Mouse (Mus musculus) forebrain, embryonic 11.5 days (tissue): ENCODE data around the gene Hemk1. TPM values are rescaled to one million over a fixed set of nuclear protein-coding genes. Genes with fewer than 3 reads are reported as not detected.
"Not testable (repeated sequence)": the region's sequence is repeated elsewhere in the genome, so short reads cannot be mapped to it uniquely, and the experiment has no call there.

Source experiments
- ATAC-seq: fragments of 200-750 bp; cut with Nextera tagmentation; replicated peaks from 2 replicates; pipeline ENCODE4 v1.8.0; 2017; ENCODE audit warnings: moderate TSS enrichment; ENCODE audit not compliant: low FRiP score
- DNase-seq: peaks from one replicate; pipeline ENCODE4 v3.0.0-alpha.2; 2017; ENCODE audit warnings: low spot score
- H3K27ac ChIP-seq: fragments of 300-500 bp; sonication (generic); 2 replicates; pipeline ENCODE4 v1.5.1; 2014; ENCODE audit warnings: low read depth, low read length
- H3K27me3 ChIP-seq: fragments of 300-500 bp; sonication (generic); 2 replicates; pipeline ENCODE4 v1.6.1; 2014; ENCODE audit warnings: mild to moderate bottlenecking, low read length, mixed read lengths; ENCODE audit not compliant: control insufficient read depth, insufficient read depth
- H3K36me3 ChIP-seq: fragments of 300-500 bp; sonication (generic); 2 replicates; pipeline ENCODE4 v1.6.1; 2014; ENCODE audit warnings: mild to moderate bottlenecking, low read length, moderate library complexity, mixed read lengths; ENCODE audit not compliant: control insufficient read depth, insufficient read depth
- H3K4me1 ChIP-seq: fragments of 300-500 bp; sonication (generic); replicated peaks from 2 replicates; pipeline ENCODE4 v1.6.1; 2014; ENCODE audit warnings: low read length, mixed read lengths; ENCODE audit not compliant: control insufficient read depth, insufficient read depth
- H3K4me2 ChIP-seq: fragments of 300-500 bp; sonication (generic); 2 replicates; pipeline ENCODE4 v1.6.1; 2014; ENCODE audit warnings: low read depth, mild to moderate bottlenecking, low read length, moderate library complexity, mixed read lengths; ENCODE audit not compliant: severe bottlenecking
- H3K4me3 ChIP-seq: fragments of 300-500 bp; sonication (generic); 2 replicates; pipeline ENCODE4 v1.5.1; 2014; ENCODE audit warnings: low read depth, low read length
- H3K9ac ChIP-seq: fragments of 300-500 bp; sonication (generic); 2 replicates; pipeline ENCODE4 v1.6.1; 2014; ENCODE audit warnings: low read length
- H3K9me3 ChIP-seq: fragments of 300-500 bp; sonication (generic); 2 replicates; pipeline ENCODE4 v1.6.1; 2016; ENCODE audit warnings: low read length, mixed read lengths; ENCODE audit not compliant: control insufficient read depth
- WGBS: fragments of 180-500 bp; shearing (Covaris S2); extraction: QIAGEN DNeasy Blood & Tissue Kit; methylation state at CpG from one replicate; pipeline ENCODE4 v1.1.7; 2014; 5-methylcytosine and 5-hydroxymethylcytosine counted together
- polyA plus RNA-seq: library from polyadenylated mRNA; unstranded; fragments of >200 nt; fragmentation: Nextera tagmentation; extraction: Ambion mirVana; gene quantifications from 2 replicates; pipeline ENCODE4 v1.2.1, GENCODE M21; 2014

Gene Hemk1
- polyA plus RNA-seq, 1 experiment from 2014 or later = 11.2 TPM

GRCm38 (mm10) chr9:107309171-107309570, 29.0 kb downstream of the Hemk1 start:
- DNase-seq (no peak), ATAC-seq (no peak)
- no peaks in the 10 kb centered on the region for H3K4me1 ChIP-seq
- H3K27me3 ChIP-seq = no peaks in the 10 kb centered on the region
- no peaks in the 10 kb centered on the region for H3K36me3 ChIP-seq
- H3K4me2 ChIP-seq = no peak overlapping the region
- H3K27ac ChIP-seq = no peak overlapping the region
- no peak overlapping the region for H3K9ac ChIP-seq
- 87% methylated on average over 9 of the region's 9 CpGs for WGBS
- no peaks in the 10 kb centered on the region for H3K9me3 ChIP-seq
- H3K4me3 ChIP-seq = no peak overlapping the region

GRCm38 (mm10) chr9:107308346-107309000, 29.7 kb downstream of the Hemk1 start:
- ATAC-seq (no peak), DNase-seq (no peak)
- Histone ChIP-seq H3K9ac (no peak overlapping the region), H3K9me3 (no peaks in the 10 kb centered on the region), H3K4me2 (no peak overlapping the region), H3K27ac (no peak overlapping the region), H3K4me1 (no peaks in the 10 kb centered on the region), H3K36me3 (no peaks in the 10 kb centered on the region), H3K4me3 (no peak overlapping the region), H3K27me3 (no peaks in the 10 kb centered on the region)
- WGBS = 89% methylated on average over 9 of the region's 9 CpGs

- DNase-seq (no peak), ATAC-seq (no peak)
- no peak overlapping the region for H3K27ac ChIP-seq
- no peaks in the 10 kb centered on the region for H3K36me3 ChIP-seq
- WGBS = 89% methylated on average over 12 of the region's 12 CpGs
- H3K4me3 ChIP-seq = no peak overlapping the region
- H3K27me3 ChIP-seq = no peaks in the 10 kb centered on the region
- no peak overlapping the region for H3K4me2 ChIP-seq
- no peaks in the 10 kb centered on the region for H3K9me3 ChIP-seq
- no peaks in the 10 kb centered on the region for H3K4me1 ChIP-seq
- H3K9ac ChIP-seq = no peak overlapping the region
Measured at GRCm38 (mm10) chr9:107307886-107308285, 30.3 kb downstream of the Hemk1 start.

- Histone ChIP-seq H3K36me3 (no peaks in the 10 kb centered on the region), H3K9me3 (no peaks in the 10 kb centered on the region), H3K4me3 (no peak overlapping the region), H3K27ac (no peak overlapping the region), H3K9ac (no peak overlapping the region), H3K27me3 (no peaks in the 10 kb centered on the region), H3K4me1 (no peaks in the 10 kb centered on the region), H3K4me2 (no peak overlapping the region)
- ATAC-seq = no peak
- no peak for DNase-seq
- 90% methylated on average over 11 of the region's 11 CpGs for WGBS
Measured at GRCm38 (mm10) chr9:107307099-107307872, 30.9 kb downstream of the Hemk1 start.

- WGBS = 93% methylated on average over 1 of the region's 1 CpGs
- not testable (repeated sequence) for H3K36me3 ChIP-seq, H3K9me3 ChIP-seq, H3K27ac ChIP-seq, ATAC-seq, H3K9ac ChIP-seq, H3K4me2 ChIP-seq, H3K27me3 ChIP-seq, DNase-seq, H3K4me1 ChIP-seq, H3K4me3 ChIP-seq
Measured at GRCm38 (mm10) chr9:107306673-107307072, 31.5 kb downstream of the Hemk1 start.

- no peaks in the 10 kb centered on the region for H3K27me3 ChIP-seq
- H3K4me1 ChIP-seq = no peaks in the 10 kb centered on the region
- H3K27ac ChIP-seq = no peak overlapping the region
- WGBS = 71% methylated on average over 13 of the region's 13 CpGs
- ATAC-seq (no peak), DNase-seq (no peak)
- no peak overlapping the region for H3K9ac ChIP-seq
- no peaks in the 10 kb centered on the region for H3K9me3 ChIP-seq
- H3K4me3 ChIP-seq = no peak overlapping the region
- H3K4me2 ChIP-seq = no peak overlapping the region
- H3K36me3 ChIP-seq = no peaks in the 10 kb centered on the region
Measured at GRCm38 (mm10) chr9:107305601-107306542, 32.3 kb downstream of the Hemk1 start.

- no peak for ATAC-seq
- no peaks in the 10 kb centered on the region for H3K27me3 ChIP-seq
- H3K4me2 ChIP-seq = no peak overlapping the region
- 82% methylated on average over 4 of the region's 4 CpGs for WGBS
- no peak overlapping the region for H3K27ac ChIP-seq
- H3K4me3 ChIP-seq = no peak overlapping the region
- H3K36me3 ChIP-seq = no peaks in the 10 kb centered on the region
- no peak for DNase-seq
- no peaks in the 10 kb centered on the region for H3K9me3 ChIP-seq
- no peaks in the 10 kb centered on the region for H3K4me1 ChIP-seq
- no peak overlapping the region for H3K9ac ChIP-seq
Measured at GRCm38 (mm10) chr9:107305012-107305411, 33.1 kb downstream of the Hemk1 start.

GRCm38 (mm10) chr9:107304383-107304782, 33.8 kb downstream of the Hemk1 start:
- 89% methylated on average over 3 of the region's 3 CpGs for WGBS
- H3K4me3 ChIP-seq = no peak overlapping the region
- H3K27me3 ChIP-seq = no peaks in the 10 kb centered on the region
- H3K36me3 ChIP-seq = no peaks in the 10 kb centered on the region
- H3K9ac ChIP-seq = no peak overlapping the region
- no peaks in the 10 kb centered on the region for H3K4me1 ChIP-seq
- no peaks in the 10 kb centered on the region for H3K9me3 ChIP-seq
- no peak overlapping the region for H3K4me2 ChIP-seq
- ATAC-seq = no peak
- H3K27ac ChIP-seq = no peak overlapping the region
- no peak for DNase-seq
